ENCODE assay signal across 14 mouse cellular contexts in genomic region chr16:63179228-63179627, GRCm38 (mm10).
DNase-seq lines count a peak whose midpoint lies in the region; ATAC-seq and TF ChIP-seq lines count a peak whose summit lies in the region.
"Had no signal": no experiment of that assay in that cellular context is flagged by ENCODE, and none has a peak within 500 bp of the region (broad histone marks: within the 10 kb centered on the region; RNA-seq: fewer than 3 reads in every experiment).

No protein-coding gene starts in this region.

- 59% methylated on average over 5 of the region's 5 CpGs for WGBS in forebrain, embryonic 13.5 days
- WGBS in forebrain, embryonic 10.5 days: 83% methylated on average over 5 of the region's 5 CpGs

- H3K4me3 ChIP-seq in forebrain, embryonic 13.5 days: no peak overlapping the region
- H3K4me3 ChIP-seq in forebrain, embryonic 10.5 days: no peak overlapping the region
- H3K4me3 ChIP-seq in layer of hippocampus, adult 2 months: no peak overlapping the region
- H3K4me3 ChIP-seq: limb, embryonic 12.5 days; lung, embryonic 15.5 days had no signal

- H3K27ac ChIP-seq in forebrain, embryonic 13.5 days: no peak overlapping the region
- no peak overlapping the region for H3K27ac ChIP-seq in forebrain, embryonic 10.5 days
- H3K27ac ChIP-seq in layer of hippocampus, adult 2 months: no peak overlapping the region
- H3K27ac ChIP-seq: limb, embryonic 12.5 days; lung, embryonic 15.5 days had no signal

- H3K4me1 ChIP-seq in forebrain, embryonic 13.5 days: no peaks in the 10 kb centered on the region
- H3K4me1 ChIP-seq in forebrain, embryonic 10.5 days: no peaks in the 10 kb centered on the region
- H3K4me1 ChIP-seq: limb, embryonic 12.5 days; lung, embryonic 15.5 days had no signal

- H3K9me3 ChIP-seq in forebrain, embryonic 13.5 days (replicated peaks): no peaks in the 10 kb centered on the region
- H3K9me3 ChIP-seq in forebrain, embryonic 10.5 days: no peaks in the 10 kb centered on the region
- H3K9me3 ChIP-seq: limb, embryonic 12.5 days; lung, embryonic 15.5 days had no signal

- TF ChIP-seq CTCF in layer of hippocampus, adult 2 months (conservative IDR thresholded peaks at IDR 0.05): no peak

- peak; percentile 93 for ATAC-seq in forebrain, embryonic 13.5 days
- no peak for ATAC-seq in cerebellum, adult (ENCODE audit: insufficient number of reproducible peaks, low FRiP score, low TSS enrichment)
- ATAC-seq: activated CD4-positive, CD25-positive, alpha-beta regulatory T cell, adult 4 months had no signal

- no peaks in the 10 kb centered on the region for H3K36me3 ChIP-seq in forebrain, embryonic 13.5 days (ENCODE audit: poor library complexity, severe bottlenecking)
- no peaks in the 10 kb centered on the region for H3K36me3 ChIP-seq in forebrain, embryonic 10.5 days (replicated peaks)
- H3K36me3 ChIP-seq: limb, embryonic 12.5 days; lung, embryonic 15.5 days had no signal

- H3K4me2 ChIP-seq in forebrain, embryonic 13.5 days: no peak overlapping the region
- H3K4me2 ChIP-seq: limb, embryonic 12.5 days; lung, embryonic 15.5 days had no signal

- H3K27me3 ChIP-seq in forebrain, embryonic 13.5 days: no peaks in the 10 kb centered on the region
- H3K27me3 ChIP-seq in forebrain, embryonic 10.5 days (ENCODE audit: poor library complexity, severe bottlenecking): no peaks in the 10 kb centered on the region
- H3K27me3 ChIP-seq: limb, embryonic 12.5 days; lung, embryonic 15.5 days had no signal

- DNase-seq in forebrain, embryonic 10.5 days (ENCODE audit: extremely low spot score, low spot score): no peak
- peak; percentile 62 for DNase-seq in brain, adult 2 months (ENCODE audit: low read depth, low spot score)
- peak; percentile 68 to 78 for DNase-seq in layer of hippocampus, adult 2 months (ENCODE audit: low spot score in 2 of 2)
- DNase-seq in lung, postnatal 14 days: peak; percentile 14
- no peak for DNase-seq in urinary bladder, adult 18-20 months (ENCODE audit: low spot score in 2 of 2)
- no peak for DNase-seq in urinary bladder, postnatal 4 days (ENCODE audit: low spot score in 2 of 2)
- DNase-seq: heart, adult 11 months; heart, postnatal 36 days; kidney, adult 11 months had no signal

- H3K9ac ChIP-seq in forebrain, embryonic 13.5 days: no peak overlapping the region
- H3K9ac ChIP-seq: limb, embryonic 12.5 days; lung, embryonic 15.5 days had no signal

Comparison
In these comparisons a context has a peak if more than half of its experiments do, and no peak if none do; other contexts are left out.
1. DNase-seq: peak in brain, adult 2 months (single experiment), layer of hippocampus, adult 2 months (2 of 2) and lung, postnatal 14 days (single experiment); none in forebrain, embryonic 10.5 days (single experiment), urinary bladder, adult 18-20 months (0 of 2) and urinary bladder, postnatal 4 days (0 of 2).